Mouse (Mus musculus): ENCODE measurements around the gene Ccdc85b. TPM values are rescaled to one million over a fixed set of nuclear protein-coding genes. Genes with fewer than 3 reads are reported as not detected.
A peak's percentile ranks its signal among the peaks of the same experiment; 100 is the strongest.
"Not testable (repeated sequence)": the region's sequence is repeated elsewhere in the genome, so short reads cannot be mapped to it uniquely, and the experiment has no call there.

Gene Ccdc85b
- polyA plus RNA-seq, 1 experiment from 2014 or later = 11.7 TPM

GRCm38 (mm10) chr19:5418750-5419466, 38.8 kb downstream of the Ccdc85b start:
- WGBS = 92% methylated on average over 8 of the region's 8 CpGs

GRCm38 (mm10) chr19:5414534-5414957, 43.1 kb downstream of the Ccdc85b start:
- WGBS = 69% methylated on average over 2 of the region's 2 CpGs

More at GRCm38 (mm10) chr19:5418750-5419466, 38.8 kb downstream of the Ccdc85b start:
- H3K9ac ChIP-seq = no peak overlapping the region
- H3K4me2 ChIP-seq = no peak overlapping the region
- no peaks in the 10 kb centered on the region for H3K27me3 ChIP-seq (replicated peaks)
- no peak overlapping the region for H3K27ac ChIP-seq
- no peak for ATAC-seq (replicated peaks)
- H3K36me3 ChIP-seq (replicated peaks) = 0 out of 2 replicates have a peak, but pooled peaks cover 4% of the 10 kb centered on the region
- no peaks in the 10 kb centered on the region for H3K9me3 ChIP-seq
- H3K4me1 ChIP-seq = peaks cover 21% of the 10 kb centered on the region
- H3K4me3 ChIP-seq = no peak overlapping the region

GRCm38 (mm10) chr19:5413840-5414239, 43.9 kb downstream of the Ccdc85b start:
- no peaks in the 10 kb centered on the region for H3K36me3 ChIP-seq (replicated peaks)
- H3K4me1 ChIP-seq = no peaks in the 10 kb centered on the region
- no peak overlapping the region for H3K9ac ChIP-seq
- H3K4me2 ChIP-seq = no peak overlapping the region
- H3K27ac ChIP-seq = no peak overlapping the region
- no peaks in the 10 kb centered on the region for H3K9me3 ChIP-seq
- ATAC-seq (replicated peaks) = no peak
- H3K27me3 ChIP-seq (replicated peaks) = no peaks in the 10 kb centered on the region
- 70% methylated on average over 4 of the region's 4 CpGs for WGBS
- no peak overlapping the region for H3K4me3 ChIP-seq

More at GRCm38 (mm10) chr19:5414534-5414957, 43.1 kb downstream of the Ccdc85b start:
- Histone ChIP-seq H3K4me1 (no peaks in the 10 kb centered on the region), H3K9ac (no peak overlapping the region), H3K36me3 (replicated peaks) (no peaks in the 10 kb centered on the region), H3K9me3 (no peaks in the 10 kb centered on the region), H3K27me3 (replicated peaks) (no peaks in the 10 kb centered on the region), H3K27ac (no peak overlapping the region), H3K4me3 (no peak overlapping the region), H3K4me2 (no peak overlapping the region)
- ATAC-seq (replicated peaks) = no peak

GRCm38 (mm10) chr19:5411961-5412360, 45.7 kb downstream of the Ccdc85b start:
- H3K4me3 ChIP-seq = no peak overlapping the region
- H3K4me2 ChIP-seq = no peak overlapping the region
- no peak for ATAC-seq (replicated peaks)
- no peaks in the 10 kb centered on the region for H3K9me3 ChIP-seq
- 74% methylated on average over 5 of the region's 5 CpGs for WGBS
- H3K9ac ChIP-seq = no peak overlapping the region
- H3K36me3 ChIP-seq (replicated peaks) = no peaks in the 10 kb centered on the region
- H3K27ac ChIP-seq = no peak overlapping the region
- H3K27me3 ChIP-seq (replicated peaks) = no peaks in the 10 kb centered on the region
- peaks cover 13% of the 10 kb centered on the region for H3K4me1 ChIP-seq

- H3K9ac ChIP-seq = no peak overlapping the region
- H3K36me3 ChIP-seq (replicated peaks) = no peaks in the 10 kb centered on the region
- H3K4me3 ChIP-seq = no peak overlapping the region
- H3K27ac ChIP-seq = no peak overlapping the region
- no peaks in the 10 kb centered on the region for H3K9me3 ChIP-seq
- no peaks in the 10 kb centered on the region for H3K27me3 ChIP-seq (replicated peaks)
- no peak for ATAC-seq (replicated peaks)
- no peak overlapping the region for H3K4me2 ChIP-seq
- peaks cover 16% of the 10 kb centered on the region for H3K4me1 ChIP-seq
- WGBS = 88% methylated on average over 5 of the region's 5 CpGs
These were observed 47.1 kb downstream of the Ccdc85b start for GRCm38 (mm10) chr19:5410641-5411040.

GRCm38 (mm10) chr19:5409068-5409467, 48.6 kb downstream of the Ccdc85b start:
- 79% methylated on average over 5 of the region's 5 CpGs for WGBS
- ATAC-seq (replicated peaks) = no peak
- H3K4me2 ChIP-seq = no peak overlapping the region
- no peak overlapping the region for H3K9ac ChIP-seq
- H3K4me1 ChIP-seq = peaks cover 17% of the 10 kb centered on the region
- H3K9me3 ChIP-seq = no peaks in the 10 kb centered on the region
- no peaks in the 10 kb centered on the region for H3K36me3 ChIP-seq (replicated peaks)
- H3K27ac ChIP-seq = no peak overlapping the region
- no peaks in the 10 kb centered on the region for H3K27me3 ChIP-seq (replicated peaks)
- no peak overlapping the region for H3K4me3 ChIP-seq

- Histone ChIP-seq H3K36me3 (replicated peaks) (no peaks in the 10 kb centered on the region), H3K27ac (no peak overlapping the region), H3K9me3 (no peaks in the 10 kb centered on the region), H3K27me3 (replicated peaks) (no peaks in the 10 kb centered on the region), H3K9ac (no peak overlapping the region), H3K4me3 (no peak overlapping the region), H3K4me1 (peaks cover 17% of the 10 kb centered on the region), H3K4me2 (peak overlapping the region; percentile 82; the same call in 1 of the 2 replicates)
- ATAC-seq (replicated peaks) = no peak
- WGBS = 88% methylated on average over 13 of the region's 13 CpGs
These were observed 49.4 kb downstream of the Ccdc85b start for GRCm38 (mm10) chr19:5408057-5409001.

GRCm38 (mm10) chr19:5407133-5407532, 50.6 kb downstream of the Ccdc85b start:
- Histone ChIP-seq H3K9me3 (no peaks in the 10 kb centered on the region), H3K4me3 (peak overlapping the region; percentile 66), H3K36me3 (replicated peaks) (no peaks in the 10 kb centered on the region), H3K9ac (peak overlapping the region; percentile 75), H3K4me1 (peaks cover 17% of the 10 kb centered on the region), H3K27me3 (replicated peaks) (no peaks in the 10 kb centered on the region), H3K4me2 (peak overlapping the region; percentile 82), H3K27ac (peak overlapping the region; percentile 88)
- ATAC-seq (replicated peaks) = peak; percentile 72
- WGBS = 21% methylated on average over 7 of the region's 7 CpGs

- Histone ChIP-seq H3K4me1 (peaks cover 17% of the 10 kb centered on the region), H3K4me3 (peak overlapping the region; percentile 66), H3K4me2 (peak overlapping the region; percentile 82), H3K27ac (peak overlapping the region; percentile 88), H3K9ac (peak overlapping the region; percentile 75)
- H3K9me3 ChIP-seq; H3K36me3 ChIP-seq (replicated peaks); H3K27me3 ChIP-seq (replicated peaks): not testable (repeated sequence)
- WGBS = 21% methylated on average over 25 of the region's 25 CpGs
- ATAC-seq (replicated peaks) = peak; percentile 92
These were observed 51.1 kb downstream of the Ccdc85b start for GRCm38 (mm10) chr19:5406531-5407126.

GRCm38 (mm10) chr19:5405924-5406323, 51.8 kb downstream of the Ccdc85b start:
- Histone ChIP-seq H3K9me3 (no peaks in the 10 kb centered on the region), H3K4me1 (peaks cover 17% of the 10 kb centered on the region), H3K27me3 (replicated peaks) (no peaks in the 10 kb centered on the region), H3K4me2 (peak overlapping the region; percentile 56), H3K9ac (peak overlapping the region; percentile 21; the same call in 1 of the 2 replicates), H3K4me3 (peak overlapping the region; percentile 38), H3K27ac (peak overlapping the region; percentile 62), H3K36me3 (replicated peaks) (no peaks in the 10 kb centered on the region)
- no peak for ATAC-seq (replicated peaks)
- WGBS = 21% methylated on average over 7 of the region's 7 CpGs
